Mouse (Mus musculus): Measurements from ENCODE around the gene Cyp4v3. TPM values are rescaled to one million over a fixed set of nuclear protein-coding genes. Genes with fewer than 3 reads are reported as not detected.
"Not testable (repeated sequence)": the region's sequence is repeated elsewhere in the genome, so short reads cannot be mapped to it uniquely, and the experiment has no call there.

Cyp4v3 gene
- polyA plus RNA-seq, 1 experiment: 9.7 TPM

DNA sequence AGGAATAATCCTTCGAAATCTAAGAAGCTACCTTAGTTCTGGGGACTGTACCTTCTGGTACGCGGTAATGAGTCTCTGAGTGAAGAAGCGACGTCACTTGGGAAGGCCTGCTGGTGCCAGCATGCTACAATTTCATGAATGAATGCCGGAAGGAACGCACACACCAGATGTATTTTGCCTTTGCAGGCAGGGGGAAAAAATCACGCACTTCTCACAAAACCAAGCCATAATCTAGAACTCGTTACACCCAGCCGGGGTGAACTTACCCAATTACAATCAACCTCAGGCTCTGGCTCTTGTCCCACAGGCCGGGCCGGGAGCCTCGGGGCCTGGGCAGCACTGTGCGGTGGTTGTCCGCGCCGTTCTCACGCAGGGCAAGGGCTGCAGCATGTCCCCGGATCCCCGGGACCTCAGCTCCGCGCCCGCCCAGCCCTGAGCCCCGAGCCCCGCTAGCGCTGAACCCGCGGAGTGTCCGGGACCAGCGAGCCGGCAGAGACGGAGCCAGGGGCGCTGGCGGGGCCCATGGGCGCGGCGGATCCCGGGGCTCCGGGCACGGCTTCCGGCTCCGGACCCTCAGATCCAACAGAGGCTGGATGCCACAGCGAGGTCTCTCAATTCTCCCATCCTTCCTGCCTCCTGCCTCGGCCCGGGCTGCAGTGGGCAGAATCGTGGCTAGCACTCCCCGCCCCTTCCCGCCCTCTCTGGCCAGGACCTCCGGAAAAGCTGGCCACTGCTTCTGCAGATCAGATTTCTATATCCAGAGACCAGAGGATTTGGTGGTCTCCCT is 25.3 kb upstream of the Cyp4v3 start:
- Histone ChIP-seq H3K4me3 (replicated peaks; ENCODE audit: extremely low read depth, low read depth, low read length) (peak overlapping the region; percentile 42), H3K4me1 (ENCODE audit: control insufficient read depth, insufficient read depth, low read length) (no peaks in the 10 kb centered on the region)
- DNase-seq: peak; percentile 43
- WGBS: 4% methylated on average over 49 of the region's 49 CpGs
- TF ChIP-seq POLR2A (IDR thresholded peaks at IDR 0.05; ENCODE audit: borderline replicate concordance, extremely low read depth, low read depth, low read length) (no peak), CTCF (IDR thresholded peaks at IDR 0.05; ENCODE audit: insufficient read depth, low read length) (no peak)

DNA sequence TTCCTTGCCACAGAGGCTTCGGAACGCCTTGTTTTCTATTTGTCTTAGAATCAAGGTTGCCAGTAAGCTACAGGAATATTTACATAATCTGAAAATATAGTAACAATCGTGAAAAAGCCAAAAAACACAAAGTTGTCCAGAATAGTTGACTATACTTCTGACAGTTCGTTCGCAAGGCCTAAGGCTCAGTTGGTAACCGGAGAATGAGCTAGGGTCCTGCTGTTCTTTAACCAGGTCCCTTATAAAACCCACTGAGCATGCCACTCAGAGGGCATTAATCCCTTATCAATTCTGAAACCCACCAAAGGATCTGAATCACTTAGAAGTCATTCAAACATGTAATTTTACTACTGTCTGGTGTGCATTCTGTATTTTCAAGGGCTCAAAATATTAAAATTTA is 22.8 kb upstream of the Cyp4v3 start:
- Histone ChIP-seq H3K4me1 (ENCODE audit: control insufficient read depth, insufficient read depth, low read length) (no peaks in the 10 kb centered on the region), H3K4me3 (replicated peaks; ENCODE audit: extremely low read depth, low read depth, low read length) (no peak overlapping the region)
- 88% methylated on average over 6 of the region's 6 CpGs for WGBS
- DNase-seq: no peak
- TF ChIP-seq POLR2A (IDR thresholded peaks at IDR 0.05; ENCODE audit: borderline replicate concordance, extremely low read depth, low read depth, low read length): no peak
- TF ChIP-seq CTCF (IDR thresholded peaks at IDR 0.05; ENCODE audit: insufficient read depth, low read length): no peak

DNA sequence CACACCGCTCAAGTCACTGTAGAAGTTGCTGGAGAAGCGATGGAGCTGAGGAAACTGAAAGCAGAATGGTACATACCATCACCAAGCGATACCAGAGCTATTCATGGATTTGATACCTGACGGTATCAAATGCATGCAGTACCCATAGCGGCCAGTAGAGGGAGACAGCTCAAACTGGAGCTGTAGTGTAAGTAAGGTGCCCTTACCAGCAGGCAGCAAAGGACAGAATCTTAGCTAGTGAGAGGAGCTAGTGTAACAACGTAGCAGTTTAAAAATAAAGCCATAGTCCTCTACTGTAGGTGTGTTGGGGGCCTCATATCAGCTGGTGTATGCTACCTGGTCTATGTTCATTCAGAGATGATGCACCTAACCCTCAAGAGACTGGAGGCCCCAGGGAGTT is 12.0 kb upstream of the Cyp4v3 start:
- H3K4me1 ChIP-seq (ENCODE audit: control insufficient read depth, insufficient read depth, low read length): no peaks in the 10 kb centered on the region
- no peak overlapping the region for H3K4me3 ChIP-seq (replicated peaks; ENCODE audit: extremely low read depth, low read depth, low read length)
- no peak for TF ChIP-seq POLR2A (IDR thresholded peaks at IDR 0.05; ENCODE audit: borderline replicate concordance, extremely low read depth, low read depth, low read length)
- TF ChIP-seq CTCF (IDR thresholded peaks at IDR 0.05; ENCODE audit: insufficient read depth, low read length): peak; percentile 70
- peak; percentile 62 for DNase-seq
- WGBS: 9% methylated on average over 6 of the region's 6 CpGs

- no peak overlapping the region for H3K4me3 ChIP-seq (replicated peaks; ENCODE audit: extremely low read depth, low read depth, low read length)
- no peak for TF ChIP-seq CTCF (IDR thresholded peaks at IDR 0.05; ENCODE audit: insufficient read depth, low read length)
- TF ChIP-seq POLR2A (IDR thresholded peaks at IDR 0.05; ENCODE audit: borderline replicate concordance, extremely low read depth, low read depth, low read length): no peak
- H3K4me1 ChIP-seq (ENCODE audit: control insufficient read depth, insufficient read depth, low read length): no peaks in the 10 kb centered on the region
- DNase-seq: no peak
- 95% methylated on average over 8 of the region's 8 CpGs for WGBS
Measured at GRCm38 (mm10) chr8:45344298-45344697, 11.3 kb upstream of the Cyp4v3 start.

- 93% methylated on average over 12 of the region's 12 CpGs for WGBS
- TF ChIP-seq CTCF (IDR thresholded peaks at IDR 0.05; ENCODE audit: insufficient read depth, low read length) (no peak), POLR2A (IDR thresholded peaks at IDR 0.05; ENCODE audit: borderline replicate concordance, extremely low read depth, low read depth, low read length) (no peak)
- no peak overlapping the region for H3K4me3 ChIP-seq (replicated peaks; ENCODE audit: extremely low read depth, low read depth, low read length)
- DNase-seq: no peak
- H3K4me1 ChIP-seq (ENCODE audit: control insufficient read depth, insufficient read depth, low read length): no peaks in the 10 kb centered on the region
Measured at GRCm38 (mm10) chr8:45341630-45342628, 8.9 kb upstream of the Cyp4v3 start.

GRCm38 (mm10) chr8:45333493-45333892 is 477 bp upstream of the Cyp4v3 start:
- TF ChIP-seq CTCF (IDR thresholded peaks at IDR 0.05; ENCODE audit: insufficient read depth, low read length) (no peak), POLR2A (IDR thresholded peaks at IDR 0.05; ENCODE audit: borderline replicate concordance, extremely low read depth, low read depth, low read length) (no peak)
- Histone ChIP-seq H3K4me1 (ENCODE audit: control insufficient read depth, insufficient read depth, low read length) (peaks cover 4% of the 10 kb centered on the region; the same call in 1 of the 2 replicates), H3K4me3 (replicated peaks; ENCODE audit: extremely low read depth, low read depth, low read length) (peak overlapping the region; percentile 89)
- WGBS: 1% methylated on average over 8 of the region's 8 CpGs
- peak; percentile 42 for DNase-seq

DNA sequence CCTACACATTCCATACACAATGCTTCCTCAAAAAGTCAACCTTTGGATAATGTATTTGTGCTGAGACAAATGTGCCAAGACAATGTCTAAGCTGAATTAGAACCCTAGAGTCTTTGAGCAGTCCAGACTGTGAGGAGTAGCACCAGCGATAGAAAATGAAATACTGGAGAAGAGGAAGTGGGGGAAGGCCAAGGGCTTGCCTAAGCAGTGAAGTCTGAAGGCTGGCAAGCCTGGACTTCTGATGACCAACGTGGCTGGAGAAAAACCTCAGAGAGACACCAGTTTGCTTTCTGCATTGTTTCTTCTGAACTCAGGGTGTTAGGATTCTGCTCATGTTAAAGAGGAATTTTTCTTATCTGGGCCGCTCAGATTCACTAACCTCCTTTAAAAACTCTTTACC is 2.2 kb downstream of the Cyp4v3 start:
- WGBS: 58% methylated on average over 3 of the region's 3 CpGs
- no peak overlapping the region for H3K4me3 ChIP-seq (replicated peaks; ENCODE audit: extremely low read depth, low read depth, low read length)
- TF ChIP-seq CTCF (IDR thresholded peaks at IDR 0.05; ENCODE audit: insufficient read depth, low read length) (no peak), POLR2A (IDR thresholded peaks at IDR 0.05; ENCODE audit: borderline replicate concordance, extremely low read depth, low read depth, low read length) (no peak)
- peaks cover 4% of the 10 kb centered on the region; the same call in 1 of the 2 replicates for H3K4me1 ChIP-seq (ENCODE audit: control insufficient read depth, insufficient read depth, low read length)
- no peak for DNase-seq

GRCm38 (mm10) chr8:45329206-45329980 is 3.6 kb downstream of the Cyp4v3 start:
- Histone ChIP-seq H3K4me3 (replicated peaks; ENCODE audit: extremely low read depth, low read depth, low read length) (no peak overlapping the region), H3K4me1 (ENCODE audit: control insufficient read depth, insufficient read depth, low read length) (peaks cover 4% of the 10 kb centered on the region; the same call in 1 of the 2 replicates)
- 63% methylated on average over 6 of the region's 6 CpGs for WGBS
- TF ChIP-seq POLR2A (IDR thresholded peaks at IDR 0.05; ENCODE audit: borderline replicate concordance, extremely low read depth, low read depth, low read length) (no peak), CTCF (IDR thresholded peaks at IDR 0.05; ENCODE audit: insufficient read depth, low read length) (no peak)
- DNase-seq: peak; percentile 17

- not testable (repeated sequence) for H3K4me3 ChIP-seq (replicated peaks; ENCODE audit: extremely low read depth, low read depth, low read length); DNase-seq; H3K4me1 ChIP-seq (ENCODE audit: control insufficient read depth, insufficient read depth, low read length)
Measured at GRCm38 (mm10) chr8:45327076-45327475, 5.9 kb downstream of the Cyp4v3 start.

All from lung, adult 2 months (tissue).